Mouse (Mus musculus) inflammation-experienced regulatory T-cells, adult 6 months (primary cell): ENCODE data around the gene BC048507. TPM values are rescaled to one million over a fixed set of nuclear protein-coding genes. Genes with fewer than 3 reads are reported as not detected.

Experiments
- polyA plus RNA-seq, 3 experiments: library from polyadenylated mRNA; unstranded; fragments of 100-300 nt; shearing (Covaris generic); gene quantifications; one replicate each; pipeline ENCODE4 v1.2.1; 2017

The BC048507 gene
- polyA plus RNA-seq, 3 experiments from 2014 or later = not detected

Other genes with a start within 250 kb of the BC048507 start
- 1 to 10 TPM in 2 of 3 experiments, not detected in 1; 6.0 to 8.1 TPM for gene Gm49345, start 225.6 kb upstream of the BC048507 start, polyA plus RNA-seq
- 10 to 100 TPM; 10.1 to 12.7 (median 11.7) TPM for gene Zfp729a, start 225.5 kb upstream of the BC048507 start, polyA plus RNA-seq
- gene Zfp738, start 176.3 kb upstream of the BC048507 start, polyA plus RNA-seq = 10 to 100 TPM; 15.4 to 22.5 (median 20.1) TPM
- 1 to 10 TPM; 4.2 to 7.9 (median 6.5) TPM for gene Zfp65, start 134.2 kb upstream of the BC048507 start, polyA plus RNA-seq
- 10 to 100 TPM; 15.7 to 19.6 (median 16.3) TPM for gene Zfp85, start 108.1 kb upstream of the BC048507 start, polyA plus RNA-seq
- gene Zfp493, start 83.6 kb upstream of the BC048507 start, polyA plus RNA-seq = 1 to 10 TPM; 1.4 to 2.6 (median 1.6) TPM
- gene Zfp273, start 49.6 kb upstream of the BC048507 start, polyA plus RNA-seq = 1 to 10 TPM; 5.7 to 9.0 (median 7.3) TPM
- gene Gm10037, start 32.2 kb upstream of the BC048507 start, polyA plus RNA-seq = not detected